Mouse (Mus musculus): ENCODE measurements at regions not wholly inside any gene's neighbourhood (a gene's known extent, or its start where the extent isn't known, plus 50 kb on each side); places are given as distances from the start of the nearest gene placed in this dataset.

DNA sequence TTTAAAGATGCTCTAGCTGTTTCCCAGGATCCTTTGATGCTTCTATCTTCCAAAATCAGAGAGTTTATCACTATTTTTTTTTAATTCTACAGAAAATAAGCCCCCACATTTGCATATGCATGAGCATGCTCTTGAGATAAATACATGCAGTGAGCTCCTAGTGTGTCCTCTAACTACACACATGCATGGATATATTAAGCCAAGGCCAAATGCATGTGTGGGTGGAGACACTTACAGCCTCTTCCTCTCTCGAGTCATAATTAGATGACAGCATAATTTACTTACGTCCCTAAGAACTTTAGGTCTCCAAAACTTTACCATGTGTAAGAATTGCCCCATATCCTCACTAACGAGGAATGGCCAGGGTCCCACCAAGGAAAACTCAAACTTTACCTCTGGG is 189.9 kb upstream of the Gcfc2 start:
- no peak for DNase-seq

DNA sequence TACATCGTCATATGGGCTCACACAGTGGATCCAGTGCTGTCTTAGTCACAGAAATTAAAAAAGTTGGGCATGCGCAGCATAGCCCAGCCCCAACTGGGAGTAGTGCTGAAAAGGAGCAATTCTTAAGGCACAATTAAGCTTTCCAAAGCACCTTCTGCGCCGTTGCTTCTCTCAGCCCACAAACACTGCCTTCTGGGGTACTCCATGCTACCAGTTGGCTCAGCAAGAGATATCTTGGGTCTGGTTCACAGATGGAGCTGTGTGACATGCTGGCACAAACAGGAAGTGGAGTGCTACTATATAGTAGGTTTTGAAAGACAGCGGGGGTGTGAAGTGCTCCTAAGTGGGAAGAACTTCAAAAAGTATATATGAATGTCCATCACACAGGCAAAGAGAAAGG is 185.0 kb upstream of the Gcfc2 start:
- no peak for DNase-seq

DNA sequence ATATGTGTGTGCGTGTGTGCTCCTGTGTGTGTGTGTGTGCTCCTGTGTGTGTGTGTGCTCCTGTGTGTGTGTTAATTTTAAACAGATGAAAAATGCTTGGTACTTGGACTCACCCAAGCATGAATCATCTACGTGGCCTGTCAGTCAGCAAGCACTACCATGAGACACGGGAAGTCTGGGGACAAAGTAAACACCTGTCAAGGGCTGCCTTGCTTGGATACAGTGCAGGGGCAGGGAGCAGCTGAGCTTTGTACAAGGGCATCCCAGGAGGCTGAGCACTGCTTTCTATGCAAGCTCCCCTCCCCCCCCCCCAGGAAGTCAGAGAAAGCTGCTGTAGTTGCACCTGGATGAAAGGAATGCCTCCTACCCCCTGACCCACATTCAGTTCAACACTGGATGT is 173.8 kb upstream of the Gcfc2 start:
- no peak for DNase-seq

DNA sequence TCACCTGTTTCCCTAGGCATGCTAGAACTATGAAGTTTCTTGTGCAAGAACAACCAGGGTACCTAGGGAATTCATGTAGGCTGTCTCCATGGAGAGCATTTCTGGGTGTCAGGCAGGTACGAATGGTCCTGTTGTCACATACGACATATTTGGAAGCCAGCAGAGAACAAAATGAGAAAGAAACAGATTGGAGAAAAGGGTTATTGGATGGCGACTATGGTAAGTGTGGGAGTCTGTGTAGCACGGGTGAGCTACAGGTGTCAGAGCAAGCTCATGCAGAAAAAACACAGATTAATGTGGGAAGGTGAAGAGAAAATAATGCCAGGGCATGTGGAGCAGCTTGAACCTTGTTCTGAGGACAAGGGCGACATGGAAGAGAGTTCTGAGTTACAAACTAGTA is 171.8 kb upstream of the Gcfc2 start:
- no peak for DNase-seq

DNA sequence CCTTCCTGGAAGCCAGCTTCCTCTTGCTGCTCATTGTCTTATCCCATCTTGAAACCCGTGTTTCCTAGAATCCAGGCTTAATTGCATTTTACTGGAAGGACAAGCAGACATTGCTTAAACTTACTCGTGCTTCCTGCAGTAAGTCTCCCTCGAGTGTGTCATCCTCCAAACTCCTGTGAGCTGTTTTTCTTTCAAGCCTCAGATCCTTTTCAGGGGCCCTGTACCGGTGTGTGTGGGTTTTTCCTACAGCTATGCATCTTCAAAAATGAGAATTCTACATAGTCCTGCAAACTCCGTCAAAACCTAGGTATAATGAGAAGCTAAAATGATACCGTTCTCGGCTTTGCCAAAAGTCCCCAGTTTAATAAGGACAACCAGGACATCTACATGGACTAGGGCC is 167.2 kb upstream of the Gcfc2 start:
- DNase-seq, result no peak

DNA sequence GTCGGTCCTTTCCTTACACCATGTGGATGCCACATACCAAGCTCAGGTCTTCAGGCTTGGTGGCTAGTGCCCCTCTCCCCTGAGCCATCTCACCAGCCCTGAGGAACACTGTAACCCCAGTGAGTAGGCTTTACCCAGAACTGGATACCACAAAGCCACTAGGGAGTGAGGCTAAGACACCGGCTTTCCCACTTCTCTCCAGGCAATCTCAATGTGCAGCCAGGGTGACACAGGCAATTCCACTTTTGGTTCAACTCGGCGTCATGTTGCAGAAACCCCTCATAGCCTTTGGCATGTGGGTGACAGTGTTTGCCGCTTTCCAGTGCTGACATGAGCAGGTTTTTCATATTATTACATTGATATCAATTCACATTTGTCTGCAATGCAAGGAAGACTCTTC is 164.6 kb upstream of the Gcfc2 start:
- DNase-seq, result no peak

DNA sequence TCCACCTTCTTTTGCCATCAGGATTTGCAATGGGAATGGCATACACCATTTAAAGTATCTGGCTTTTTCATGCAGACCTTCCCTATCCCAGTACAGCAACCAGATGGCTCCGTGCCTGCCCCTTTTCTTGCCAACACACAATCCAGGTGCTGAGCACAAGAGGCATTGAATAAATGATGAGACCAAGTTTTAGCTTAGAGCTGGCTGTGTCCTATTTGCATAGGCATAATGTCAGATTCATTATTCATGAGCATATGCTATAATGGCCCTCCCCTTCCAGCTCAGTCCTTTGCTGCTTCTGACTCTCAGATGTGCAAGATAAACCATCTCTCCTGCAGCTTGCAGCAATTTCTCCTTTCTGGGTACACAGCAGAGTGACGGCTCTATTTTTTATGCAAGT is 163.3 kb upstream of the Gcfc2 start:
- DNase-seq, result no peak

DNA sequence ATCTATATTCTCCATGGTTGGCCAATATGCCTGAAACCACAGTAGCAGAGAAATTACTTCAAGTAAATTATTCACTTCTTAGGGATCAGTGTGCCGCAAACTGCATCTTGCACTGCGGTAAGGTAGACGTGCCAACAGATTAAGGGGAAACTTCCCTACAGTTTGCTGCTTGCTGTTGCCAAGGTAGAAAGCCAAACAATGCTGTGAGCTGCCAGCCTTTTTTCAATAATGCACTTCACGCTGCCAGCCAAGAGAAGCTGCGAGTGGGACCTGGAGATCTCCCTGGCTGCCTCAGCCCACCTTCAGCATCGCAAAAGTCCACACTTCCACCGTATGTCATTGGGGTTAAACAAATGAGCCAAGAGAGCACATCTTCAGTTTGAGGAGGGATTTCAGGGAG is 157.6 kb upstream of the Gcfc2 start:
- no peak for DNase-seq

DNA sequence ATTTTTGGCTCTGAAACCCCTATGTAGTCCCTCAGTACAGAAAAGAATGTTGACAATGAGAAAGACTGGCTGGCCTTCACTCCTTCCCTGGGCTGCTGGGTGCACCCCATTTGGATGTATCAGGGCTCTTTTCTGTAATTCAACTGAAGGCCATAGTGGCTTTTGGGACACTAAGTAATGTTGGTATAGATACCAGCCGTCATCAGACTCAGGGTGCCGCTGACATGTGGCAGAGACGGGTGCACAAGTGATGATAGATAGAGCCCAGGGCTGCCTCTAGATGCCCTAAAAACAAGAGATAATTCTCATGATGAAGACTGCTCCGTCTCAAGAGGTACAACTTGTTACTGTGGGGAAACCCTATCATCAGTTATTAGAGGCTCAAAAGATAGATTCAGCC is 156.7 kb upstream of the Gcfc2 start:
- no peak for DNase-seq

DNA sequence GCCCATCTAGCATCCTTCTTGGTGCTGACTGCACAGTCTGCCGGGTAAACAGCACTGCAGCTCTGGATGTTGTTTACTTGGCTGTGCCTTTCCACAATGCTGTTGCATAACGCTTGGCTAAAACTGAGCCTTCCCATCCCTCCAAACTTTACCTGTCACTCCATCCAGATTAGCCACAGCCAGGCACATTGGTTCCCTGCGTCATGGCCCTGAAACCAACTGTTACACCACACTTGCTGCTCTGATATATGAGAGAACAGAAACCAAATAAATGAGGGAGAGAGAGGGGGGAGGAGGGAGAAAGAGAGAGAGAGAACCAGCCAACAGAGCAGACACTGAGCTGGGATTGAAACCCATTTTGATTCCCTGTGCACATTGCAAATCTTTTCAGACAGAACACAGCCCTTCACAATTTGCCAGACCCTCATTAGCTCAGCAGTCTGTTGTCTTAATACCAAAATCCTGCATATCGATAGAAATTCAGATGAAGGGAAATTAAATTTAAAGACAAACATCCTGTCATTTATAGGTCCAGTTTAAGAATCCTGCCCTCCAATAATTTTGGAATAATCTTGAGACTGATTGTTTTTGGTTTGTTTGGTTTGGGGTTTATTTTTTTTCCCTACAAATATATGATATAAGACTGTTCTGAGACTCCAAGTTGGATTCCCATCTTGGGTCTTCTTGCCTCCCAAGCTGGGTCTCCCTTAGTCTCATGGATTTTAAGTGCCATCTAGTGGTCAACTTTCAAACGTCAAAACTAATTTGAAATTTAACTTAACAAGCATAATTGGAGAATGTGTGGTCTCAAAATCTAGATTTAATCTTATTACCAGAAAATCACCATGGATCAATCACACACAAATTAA is 154.6 kb upstream of the Gcfc2 start:
- DNase-seq, result peak; percentile 38

DNA sequence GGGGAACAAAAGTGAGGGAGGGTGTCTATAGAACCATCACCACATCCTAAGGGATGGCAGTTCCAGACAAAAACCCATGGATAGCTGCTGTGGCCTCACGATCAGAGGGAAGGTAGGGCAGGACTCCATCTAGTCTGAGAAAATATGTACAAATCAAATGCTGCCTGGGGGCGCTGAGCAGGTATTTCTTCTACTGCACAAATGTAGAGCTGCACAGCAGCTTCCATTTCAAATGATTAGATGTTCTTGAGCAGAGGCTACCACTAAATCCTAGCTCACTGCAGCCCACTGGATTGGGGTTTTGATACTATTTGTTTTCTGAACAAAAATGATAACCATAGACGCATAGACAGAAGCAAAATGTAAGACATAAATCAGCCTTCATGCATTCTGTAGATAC is 153.2 kb upstream of the Gcfc2 start:
- DNase-seq, result no peak

DNA sequence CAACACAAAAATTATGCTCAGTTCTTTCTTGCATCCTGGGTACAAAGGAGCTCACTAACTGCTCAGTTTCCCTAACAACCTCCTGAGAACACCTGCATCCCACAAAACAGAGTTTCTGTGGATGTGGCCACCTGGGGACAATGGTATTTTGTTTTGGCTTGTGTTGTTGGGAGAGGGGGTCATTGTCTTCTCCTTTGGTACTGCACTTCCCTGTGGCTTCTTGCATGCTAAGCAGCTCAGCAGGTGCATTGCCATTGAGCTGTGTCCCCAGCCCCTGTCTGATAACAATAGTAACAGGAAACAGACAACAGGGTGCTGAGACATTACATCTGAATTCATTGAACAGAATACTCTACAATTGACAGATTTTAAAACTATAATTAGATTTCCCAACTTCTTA is 151.6 kb upstream of the Gcfc2 start:
- no peak for DNase-seq

DNA sequence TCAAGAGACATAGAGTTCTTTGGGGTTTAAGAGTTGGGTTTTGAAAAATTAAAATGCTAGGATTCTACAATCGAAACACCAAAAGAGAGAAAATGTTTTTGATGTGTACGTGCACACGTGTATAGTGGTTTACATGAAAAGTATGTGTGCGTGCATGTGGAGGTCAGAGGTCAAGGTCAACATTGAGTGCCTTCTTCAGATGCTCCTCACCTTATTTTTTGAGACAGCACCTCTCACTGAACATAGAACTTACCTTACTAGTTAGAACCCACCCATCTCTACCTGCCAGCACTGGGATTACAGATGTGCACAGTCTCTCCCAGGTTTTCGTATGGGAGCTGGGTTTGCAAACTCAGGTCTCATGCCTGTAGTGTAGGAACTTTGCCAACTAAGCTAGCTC is 141.3 kb upstream of the Gcfc2 start:
- DNase-seq, result no peak

DNA sequence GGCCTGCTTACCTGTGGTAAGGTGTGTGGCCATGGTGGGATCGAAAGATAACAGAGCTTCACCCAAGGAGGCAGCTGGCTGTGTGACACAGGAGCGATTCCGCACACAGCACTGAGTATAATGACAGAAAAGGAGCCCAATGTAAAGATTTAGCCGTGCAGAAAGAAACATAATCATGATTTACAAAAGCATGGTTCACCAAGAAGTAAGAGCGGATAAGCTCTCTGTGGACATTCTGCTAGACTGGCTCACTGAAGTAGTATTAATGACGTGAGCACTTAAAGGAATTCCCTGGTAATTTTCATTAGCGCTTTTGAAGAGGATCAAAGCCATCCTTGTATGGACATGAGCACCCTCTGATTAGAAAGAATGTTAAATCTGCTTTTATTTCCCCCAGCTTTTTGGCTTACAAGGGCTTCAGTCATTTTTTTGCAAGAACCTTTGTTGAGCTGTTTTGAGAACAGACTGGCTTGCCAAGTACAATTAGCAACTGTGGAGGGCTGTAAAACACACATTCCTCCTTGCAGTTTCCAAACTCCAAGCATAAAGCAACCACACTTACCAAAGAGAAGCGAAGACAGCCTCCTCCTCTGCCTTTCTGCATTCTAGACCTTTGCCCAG is 140.5 kb upstream of the Gcfc2 start:
- no peak for DNase-seq

DNA sequence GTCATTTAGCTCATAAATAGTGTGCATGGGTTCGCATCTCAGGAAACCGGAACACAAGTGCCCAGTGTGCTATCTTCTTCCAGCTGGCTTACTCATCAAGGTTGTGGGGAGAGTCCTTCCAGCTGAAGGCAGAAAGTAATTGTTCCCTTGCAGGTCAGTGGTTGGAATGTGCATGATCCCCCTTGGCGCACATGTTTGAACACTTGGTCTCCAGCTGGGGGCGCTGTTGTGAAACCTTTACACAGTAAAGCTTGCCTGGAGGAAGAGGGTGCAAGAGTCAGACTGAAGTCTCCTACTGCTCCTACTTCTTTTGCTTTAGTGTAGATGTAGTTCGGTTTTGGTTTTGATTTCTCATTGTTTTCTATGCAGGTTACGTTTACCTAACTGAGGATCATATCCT is 128.2 kb upstream of the Gcfc2 start:
- DNase-seq, result no peak

DNA sequence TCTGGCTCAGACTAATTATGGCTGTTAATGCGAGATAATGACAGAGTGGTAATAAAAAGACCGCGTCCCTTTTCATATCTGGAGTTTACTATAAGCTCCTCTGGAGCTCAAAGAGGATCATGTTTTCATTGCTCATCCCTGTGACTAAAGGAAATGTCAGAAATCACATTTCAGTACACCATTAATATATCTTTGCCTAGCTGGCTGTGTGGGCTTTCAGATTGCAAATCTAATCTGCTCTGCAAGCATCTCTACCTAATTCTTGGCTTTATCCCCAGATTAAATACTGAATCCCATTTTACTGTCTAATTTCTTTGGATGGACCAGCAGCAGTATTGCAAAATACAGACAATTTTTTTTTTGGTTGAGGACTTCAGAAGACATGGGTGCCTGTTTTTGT is 122.6 kb upstream of the Gcfc2 start:
- no peak for DNase-seq

DNA sequence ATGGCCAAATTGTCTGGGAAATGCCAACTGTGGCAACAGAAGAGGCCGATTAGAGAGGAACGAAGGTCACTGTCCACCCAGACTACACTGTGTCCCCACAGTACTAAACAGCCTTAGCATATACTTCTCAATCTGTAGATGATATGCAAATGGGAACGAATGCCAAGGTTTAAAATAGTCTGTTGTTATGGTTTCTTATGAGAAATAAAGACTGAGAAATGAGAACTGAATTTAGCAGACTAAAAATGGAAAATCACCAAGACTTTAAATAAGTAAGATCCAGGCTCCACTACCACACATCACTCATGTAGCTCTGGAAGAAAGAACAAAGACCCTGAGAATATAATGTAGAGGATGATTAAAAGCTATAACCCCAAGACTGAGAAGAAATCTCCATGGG is 121.7 kb upstream of the Gcfc2 start:
- DNase-seq, result no peak

DNA sequence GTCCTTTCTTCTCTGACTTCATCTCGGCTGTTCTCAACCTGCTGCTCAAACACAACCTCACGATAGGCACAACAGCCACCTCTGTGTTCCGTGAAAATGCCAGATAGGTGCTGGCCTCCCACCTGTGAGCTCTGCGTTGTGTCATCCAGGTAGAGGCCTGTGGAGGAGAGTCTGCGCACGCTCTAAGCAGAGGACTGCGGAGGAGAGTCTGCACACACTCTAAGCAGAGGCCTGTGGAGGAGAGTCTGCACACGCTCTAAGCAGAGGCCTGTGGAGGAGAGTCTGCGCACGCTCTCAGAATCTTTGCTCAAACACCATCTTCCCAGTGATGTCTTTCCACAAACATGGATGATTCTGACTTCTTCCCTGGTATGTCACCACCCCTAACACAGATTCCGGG is 117.5 kb upstream of the Gcfc2 start:
- DNase-seq, result no peak

DNA sequence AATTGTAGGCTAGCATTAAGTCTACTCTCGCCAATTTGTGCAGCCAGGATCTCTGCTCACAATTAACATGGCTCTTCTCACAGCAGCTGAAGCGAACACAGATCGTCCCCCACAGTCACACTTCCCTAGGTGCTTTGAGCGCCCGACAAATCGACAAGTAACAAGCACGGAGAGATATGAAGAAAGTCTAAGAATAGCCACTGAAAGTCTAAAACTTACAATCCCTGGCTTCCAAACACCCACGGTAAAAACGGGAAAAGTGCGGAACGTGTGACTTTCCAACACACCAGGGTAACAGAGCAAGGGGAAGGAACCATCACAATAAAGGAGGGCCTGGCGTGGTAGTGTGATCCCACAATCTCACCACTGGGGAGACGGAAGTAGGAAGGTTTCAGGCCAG is 114.8 kb upstream of the Gcfc2 start:
- no peak for DNase-seq

DNA sequence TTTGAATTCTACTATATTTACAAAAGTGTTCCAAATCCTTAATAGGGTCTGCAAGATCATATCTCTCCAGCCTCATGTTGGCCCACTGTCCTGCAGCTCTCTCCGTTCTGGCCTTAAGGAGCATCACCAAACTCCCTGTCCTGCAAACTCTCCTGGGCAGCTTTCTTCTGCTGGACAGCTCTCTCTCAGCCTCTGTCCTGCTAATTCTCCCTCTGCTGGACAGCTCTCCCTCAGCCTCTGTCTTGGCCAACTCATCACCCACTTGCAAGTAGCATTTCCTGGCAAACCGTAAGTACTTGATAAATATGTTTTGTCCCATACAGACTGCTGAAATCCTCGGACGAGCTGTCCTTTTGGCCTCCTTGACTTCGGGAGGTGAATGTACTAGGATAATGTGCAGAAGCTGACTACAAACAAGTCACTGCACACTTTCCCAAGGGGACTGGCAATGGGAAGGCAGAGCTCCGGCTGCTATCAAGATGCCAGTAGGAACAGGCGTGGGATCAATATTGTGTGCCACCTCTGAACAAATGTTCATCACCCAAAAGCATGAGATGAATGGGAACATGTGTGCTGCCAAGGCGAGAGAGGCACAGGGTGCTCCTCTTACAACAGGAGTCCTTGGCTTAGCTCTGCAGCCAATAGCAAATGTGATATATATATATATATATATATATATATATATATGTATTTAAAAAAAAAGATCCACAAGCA is 108.1 kb upstream of the Gcfc2 start:
- DNase-seq, result no peak

DNA sequence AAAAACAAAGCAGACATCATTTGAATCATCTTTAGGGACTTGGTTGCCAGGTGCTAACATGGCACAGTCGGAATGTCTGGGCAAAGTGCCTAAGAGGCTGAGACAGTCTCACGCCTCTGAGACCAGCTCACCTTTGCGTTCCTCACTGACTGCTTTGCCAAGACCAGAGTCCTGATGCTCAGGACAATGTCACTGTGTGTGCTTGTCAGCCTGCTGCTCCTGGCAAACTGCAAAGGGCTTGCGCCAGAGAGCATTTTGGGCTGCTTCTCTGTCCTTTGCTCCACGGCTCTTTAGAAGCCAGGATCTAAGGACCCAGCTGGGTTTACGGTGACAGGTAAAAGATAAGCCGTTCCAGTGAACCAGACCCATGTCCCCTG is 107.5 kb upstream of the Gcfc2 start:
- DNase-seq, result no peak

DNA sequence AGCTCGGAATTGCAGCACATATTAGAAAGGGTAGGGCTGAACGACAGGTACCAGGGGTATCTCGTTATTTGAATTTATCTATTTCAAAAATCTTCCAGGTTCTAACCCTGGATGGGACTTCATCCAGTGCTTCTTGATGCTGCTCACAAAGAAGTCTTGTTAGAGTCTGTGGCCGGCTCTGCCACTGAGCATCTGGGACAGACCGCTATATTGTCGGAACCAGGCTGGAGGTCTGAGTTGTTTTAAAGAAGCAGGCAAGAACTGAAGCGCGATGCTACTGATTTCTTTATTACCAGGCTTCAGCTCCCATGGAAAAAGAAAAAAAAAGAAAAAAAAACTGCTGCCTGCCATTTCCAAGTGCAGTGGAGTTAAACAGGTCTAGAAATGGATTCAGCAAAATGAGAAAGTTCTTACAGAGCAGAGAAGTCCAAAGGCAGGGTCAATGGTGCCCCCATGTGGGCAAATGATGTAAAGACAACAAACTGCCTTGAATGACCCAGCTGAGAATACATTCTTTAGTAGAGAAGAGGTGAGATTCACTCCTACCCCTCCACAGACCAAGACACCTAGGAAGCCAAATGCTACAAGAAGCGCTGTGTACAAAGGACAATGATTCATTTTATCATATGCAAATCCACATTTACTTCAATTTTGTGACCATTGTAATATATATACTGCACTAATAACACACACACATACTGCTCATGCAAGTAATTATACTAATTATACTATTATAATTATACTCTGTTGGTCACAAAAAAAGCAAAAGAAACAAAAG is 106.2 kb upstream of the Gcfc2 start:
- peak; percentile 10 for DNase-seq

DNA sequence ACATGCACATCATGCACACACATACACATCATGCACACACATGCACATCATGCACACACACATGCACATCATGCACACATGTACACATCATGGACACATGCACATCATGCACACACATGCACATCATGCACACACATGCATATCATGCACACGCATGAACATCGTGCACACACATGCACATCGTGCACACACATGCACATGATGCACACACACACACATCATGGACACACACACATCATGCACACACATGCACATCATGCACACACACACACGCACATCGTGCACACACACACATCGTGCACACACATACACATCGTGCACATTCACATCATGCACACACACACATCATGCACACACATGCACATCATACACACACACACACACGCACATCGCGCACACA is 104.9 kb upstream of the Gcfc2 start:
- DNase-seq, result no peak

Data from adrenal gland, adult 8-10 months (tissue).